In the genomic region with DNA sequence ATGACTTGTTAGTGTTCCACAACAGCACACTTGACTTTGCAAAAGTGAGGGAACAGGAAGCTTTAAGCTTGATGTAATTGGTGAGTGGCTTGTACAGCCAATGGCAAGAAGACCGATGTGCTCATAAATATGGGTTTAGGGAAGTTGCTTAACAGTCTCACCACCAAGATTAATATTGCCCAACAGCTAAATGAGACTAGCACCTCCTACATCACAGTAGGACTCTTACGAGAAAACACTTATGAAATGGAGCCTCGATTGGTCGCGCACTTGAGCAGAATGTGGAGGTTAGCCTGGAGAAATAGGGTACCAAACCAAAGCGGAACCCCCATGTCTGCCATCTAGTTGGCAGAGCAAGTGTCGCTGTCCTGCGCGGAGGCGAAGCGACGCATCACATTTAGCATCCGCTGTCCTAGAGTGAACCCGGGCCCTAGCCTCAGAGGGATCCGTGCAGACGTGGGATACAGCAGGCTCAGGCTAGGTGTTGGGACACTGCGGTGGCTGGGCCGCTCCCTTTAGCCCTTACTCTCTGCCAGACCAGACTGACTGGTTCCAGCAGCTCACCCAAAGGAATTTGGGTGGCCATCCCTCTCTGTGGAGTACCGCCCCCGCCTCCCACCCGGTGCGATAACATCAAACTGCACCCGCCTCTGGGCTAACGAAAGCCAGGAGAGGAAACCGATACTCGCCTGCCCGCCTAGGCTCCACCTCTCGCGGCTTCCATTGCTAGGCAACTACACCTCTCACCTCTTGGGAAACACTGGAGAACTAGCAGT, we compare ENCODE assay signal across 8 mouse cellular contexts. TPM values are rescaled to one million over a fixed set of nuclear protein-coding genes. Genes with fewer than 3 reads are reported as not detected.
DNase-seq lines count a peak whose midpoint lies in the region; ATAC-seq and TF ChIP-seq lines count a peak whose summit lies in the region.

No protein-coding gene starts in this region.

- H3K36me3 ChIP-seq in heart, embryonic 13.5 days, result no peaks in the 10 kb centered on the region
- H3K36me3 ChIP-seq in embryonic facial prominence, embryonic 15.5 days, result no peaks in the 10 kb centered on the region
- no peaks in the 10 kb centered on the region for H3K36me3 ChIP-seq in kidney, adult 2 months (ENCODE audit: control insufficient read depth, insufficient read depth, low read length)
- H3K36me3 ChIP-seq in lung, embryonic 16.5 days (ENCODE audit: control insufficient read depth, insufficient read depth, low read length), result no peaks in the 10 kb centered on the region

- peak overlapping the region; percentile 50; the same call in 1 of the 2 replicates for H3K9ac ChIP-seq in heart, embryonic 13.5 days
- H3K9ac ChIP-seq in embryonic facial prominence, embryonic 15.5 days, result no peak overlapping the region
- H3K9ac ChIP-seq in lung, embryonic 16.5 days (ENCODE audit: low read length), result no peak overlapping the region

- ATAC-seq in heart, embryonic 13.5 days (ENCODE audit: extremely low read depth, insufficient number of reproducible peaks, low FRiP score, low TSS enrichment), result no peak
- peak; percentile 82 for ATAC-seq in embryonic facial prominence, embryonic 15.5 days (ENCODE audit: insufficient number of reproducible peaks, low FRiP score, low TSS enrichment, low read depth)
- ATAC-seq in lung, embryonic 16.5 days (ENCODE audit: low read depth), result peak; percentile 92
- peak; percentile 75 for ATAC-seq in neutrophil, adult 5-6 weeks (ENCODE audit: extremely low read depth, insufficient number of reproducible peaks, low FRiP score, poor library complexity, severe bottlenecking)

- H3K4me2 ChIP-seq in heart, embryonic 13.5 days, result peak overlapping the region; percentile 63
- peak overlapping the region; percentile 38 for H3K4me2 ChIP-seq in embryonic facial prominence, embryonic 15.5 days (replicated peaks)
- H3K4me2 ChIP-seq in lung, embryonic 16.5 days (ENCODE audit: low read depth, low read length), result peak overlapping the region; percentile 46

- H3K4me1 ChIP-seq in heart, embryonic 13.5 days, result peaks cover 24% of the 10 kb centered on the region
- H3K4me1 ChIP-seq in embryonic facial prominence, embryonic 15.5 days, result peaks cover 15% of the 10 kb centered on the region
- peaks cover 5% of the 10 kb centered on the region; the same call in 1 of the 2 replicates for H3K4me1 ChIP-seq in kidney, adult 2 months (ENCODE audit: control insufficient read depth, insufficient read depth, low read length)
- H3K4me1 ChIP-seq in lung, embryonic 16.5 days (replicated peaks; ENCODE audit: control insufficient read depth, insufficient read depth, low read length), result no peaks in the 10 kb centered on the region

- no peak overlapping the region for H3K27ac ChIP-seq in heart, embryonic 13.5 days (replicated peaks)
- H3K27ac ChIP-seq in embryonic facial prominence, embryonic 15.5 days (replicated peaks), result peak overlapping the region; percentile 74
- H3K27ac ChIP-seq in kidney, adult 2 months (ENCODE audit: insufficient read depth, low read depth, low read length), result peak overlapping the region; percentile 93
- H3K27ac ChIP-seq in lung, embryonic 16.5 days (ENCODE audit: low read length), result peak overlapping the region; percentile 41

- peak overlapping the region; percentile 32 for H3K4me3 ChIP-seq in heart, embryonic 13.5 days
- peak overlapping the region; percentile 22 for H3K4me3 ChIP-seq in embryonic facial prominence, embryonic 15.5 days (replicated peaks)
- peak overlapping the region; percentile 25; the same call in 1 of the 2 replicates for H3K4me3 ChIP-seq in kidney, adult 2 months (ENCODE audit: insufficient read depth, low read depth, low read length)
- peak overlapping the region; percentile 3 for H3K4me3 ChIP-seq in lung, embryonic 16.5 days (ENCODE audit: low read length)

- WGBS in heart, embryonic 13.5 days, result 8% methylated on average over 29 of the region's 29 CpGs
- 5% methylated on average over 29 of the region's 29 CpGs for WGBS in embryonic facial prominence, embryonic 15.5 days
- 7% methylated on average over 29 of the region's 29 CpGs for WGBS in kidney, adult 2 months
- 6% methylated on average over 29 of the region's 29 CpGs for WGBS in lung, embryonic 16.5 days

- H3K9me3 ChIP-seq in heart, embryonic 13.5 days, result 0 out of 2 replicates have a peak, but pooled peaks cover 2% of the 10 kb centered on the region
- H3K9me3 ChIP-seq in embryonic facial prominence, embryonic 15.5 days (replicated peaks), result no peaks in the 10 kb centered on the region
- H3K9me3 ChIP-seq in lung, embryonic 16.5 days (ENCODE audit: control insufficient read depth, low read length), result no peaks in the 10 kb centered on the region

- TF ChIP-seq POLR2A in kidney, adult 2 months (IDR thresholded peaks at IDR 0.05; ENCODE audit: low read depth, low read length), result no peak

- no peak for TF ChIP-seq CTCF in kidney, adult 2 months (conservative IDR thresholded peaks at IDR 0.05; ENCODE audit: insufficient read depth, insufficient read length, low read depth, low read length)

- H3K27me3 ChIP-seq in heart, embryonic 13.5 days (replicated peaks), result peaks cover 64% of the 10 kb centered on the region
- peaks cover 60% of the 10 kb centered on the region for H3K27me3 ChIP-seq in embryonic facial prominence, embryonic 15.5 days
- H3K27me3 ChIP-seq in kidney, adult 2 months (replicated peaks; ENCODE audit: control insufficient read depth, insufficient read depth, low read length), result no peaks in the 10 kb centered on the region
- peaks cover 31% of the 10 kb centered on the region for H3K27me3 ChIP-seq in lung, embryonic 16.5 days (ENCODE audit: control insufficient read depth, insufficient read depth, low read depth, low read length)

- DNase-seq in heart, adult 18-20 months, result no peak
- peak; percentile 72 for DNase-seq in kidney, adult 2 months
- DNase-seq in cerebellum, postnatal 4 days (ENCODE audit: low spot score in 2 of 2), result no peak
- no peak for DNase-seq in layer of hippocampus, postnatal 25 days (ENCODE audit: extremely low spot score in 1 of 2, low spot score in 1 of 2)

RNA-seq across cellular contexts. Expression of gene Tacstd2, which starts 2.7 kb away (rescaled TPM):
- 0.38 and 0.53 TPM in 2 replicates for polyA plus RNA-seq in heart, embryonic 13.5 days (2015; fragmentation: Nextera tagmentation; extraction: Ambion mirVana)
- total RNA-seq in heart, adult 18-20 months (2021), result under 1 TPM in 1 of 2 experiments, not detected in 1; 0.39 TPM
- polyA plus RNA-seq in embryonic facial prominence, embryonic 15.5 days (2015; fragmentation: Nextera tagmentation; extraction: Ambion mirVana), result 154 and 198 TPM in 2 replicates
- polyA plus RNA-seq in kidney, adult 2 months (2012; rRNA removed), result 43.5 and 52.5 TPM in 2 replicates
- polyA plus RNA-seq in lung, embryonic 16.5 days (2015; fragmentation: Nextera tagmentation; extraction: Ambion mirVana), result 21.0 and 26.1 TPM in 2 replicates
- 60.0 and 61.2 TPM in 2 replicates for total RNA-seq in neutrophil, adult 5-6 weeks (2017)
- total RNA-seq in layer of hippocampus, postnatal 25 days (2021), result 1 to 10 TPM; 1.1 to 1.2 TPM

RNA-seq across cellular contexts. Expression of gene Il23r, which starts 41.2 kb away (rescaled TPM):
- polyA plus RNA-seq in heart, embryonic 13.5 days (2015; fragmentation: Nextera tagmentation; extraction: Ambion mirVana), result not detected in 2 replicates
- total RNA-seq in heart, adult 18-20 months (2021), result not detected
- polyA plus RNA-seq in embryonic facial prominence, embryonic 15.5 days (2015; fragmentation: Nextera tagmentation; extraction: Ambion mirVana), result 0.11 TPM in 1 of 2 replicates, not detected in the other
- polyA plus RNA-seq in kidney, adult 2 months (2012; rRNA removed), result not detected in 2 replicates
- 0.08 TPM in 1 of 2 replicates, not detected in the other for polyA plus RNA-seq in lung, embryonic 16.5 days (2015; fragmentation: Nextera tagmentation; extraction: Ambion mirVana)
- 0.74 and 1.3 TPM in 2 replicates for total RNA-seq in neutrophil, adult 5-6 weeks (2017)
- total RNA-seq in layer of hippocampus, postnatal 25 days (2021), result not detected

Comparison
In these comparisons a context has a peak if more than half of its experiments do, and no peak if none do; other contexts are left out.
1. RNA of gene Tacstd2, which starts 2.7 kb away (polyA plus RNA-seq): 154 to 198 TPM in embryonic facial prominence, embryonic 15.5 days, 43.5 to 52.5 TPM in kidney, adult 2 months and 21.0 to 26.1 TPM in lung, embryonic 16.5 days; 0.38 to 0.53 TPM in heart, embryonic 13.5 days; every median in the first group is over 10 times any median in the second.
2. Peak in every context shown above with its lines, with median percentiles within 50 percentile points of each other: H3K4me2 ChIP-seq and H3K4me3 ChIP-seq.